Mouse (Mus musculus) kidney, postnatal 36 days (tissue): ENCODE data around the gene Iqschfp.

Experiments
- DNase-seq, 2 experiments: peaks; one replicate each; pipeline ENCODE4 v3.0.0; 2021 to 2022; ENCODE audit warnings: mixed read lengths in 2 of 2

The Iqschfp gene

DNA sequence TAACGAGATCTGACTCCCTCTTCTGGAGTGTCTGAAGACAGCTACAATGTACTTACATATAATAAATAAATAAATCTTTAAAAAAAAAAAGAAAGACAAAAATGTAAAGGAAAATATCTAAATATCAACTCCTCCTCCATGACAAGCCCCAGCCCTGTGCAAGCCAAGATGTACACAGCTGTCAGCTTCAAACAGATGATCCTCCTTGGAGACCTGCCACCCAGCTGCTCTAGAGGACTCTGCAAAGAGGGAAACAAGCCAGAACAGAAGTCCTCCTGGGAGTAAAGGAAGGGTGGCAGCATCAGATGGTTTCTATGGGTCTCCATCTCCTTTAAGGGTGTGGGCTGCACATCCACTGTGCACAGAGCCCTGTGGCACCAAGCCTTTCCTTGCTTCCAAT, 480.9 kb downstream of the Iqschfp start:
- DNase-seq = no peak

DNA sequence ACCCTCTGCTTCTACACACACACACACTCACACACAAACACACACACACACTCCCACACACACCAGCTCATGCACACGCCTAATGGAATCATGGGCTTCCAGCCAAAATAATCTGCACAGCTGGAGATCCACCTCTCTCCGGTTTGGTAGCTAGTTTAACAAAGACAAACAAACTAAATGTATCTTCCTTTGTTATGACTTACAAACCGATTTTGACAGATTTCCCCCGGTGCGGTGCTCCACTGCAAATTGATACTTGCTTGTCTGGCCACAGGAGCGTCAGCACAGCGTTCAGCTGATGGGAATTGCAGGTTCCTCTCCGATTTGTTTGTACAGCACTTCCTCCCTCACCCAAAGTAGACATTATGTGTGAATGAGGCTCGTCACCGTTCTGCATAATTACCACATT, 483.1 kb downstream of the Iqschfp start:
- no peak for DNase-seq

- DNase-seq = no peak
These were observed 485.6 kb downstream of the Iqschfp start for GRCm38 (mm10) chr3:68377452-68378198.

- no peak for DNase-seq
These were observed 486.8 kb downstream of the Iqschfp start for GRCm38 (mm10) chr3:68378799-68379198.

- peak; percentile 32 to 48 for DNase-seq
These were observed 487.2 kb downstream of the Iqschfp start for GRCm38 (mm10) chr3:68379242-68379641.

GRCm38 (mm10) chr3:68383672-68384071, 491.6 kb downstream of the Iqschfp start:
- peak in 1 of 2 experiments; percentile 2 for DNase-seq

DNA sequence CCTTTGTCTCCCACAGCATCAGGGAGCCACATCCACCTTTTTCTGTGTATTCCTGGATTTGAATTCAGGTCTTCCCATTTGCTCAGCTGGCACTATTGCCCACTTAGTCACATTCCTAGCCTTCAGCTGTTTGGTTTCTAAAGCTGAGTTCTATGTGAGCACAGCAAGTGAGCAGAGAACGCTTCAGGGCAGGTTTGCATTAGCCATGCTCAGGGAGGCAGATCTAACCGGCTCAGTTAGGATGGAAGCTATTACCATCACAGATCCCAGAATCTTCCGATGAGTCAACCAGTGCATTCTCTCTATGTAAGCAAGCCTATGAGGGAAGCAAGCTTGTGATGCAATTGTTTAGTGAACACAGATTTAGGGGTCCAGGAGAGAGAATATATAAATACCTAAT, 493.5 kb downstream of the Iqschfp start:
- no peak for DNase-seq

DNA sequence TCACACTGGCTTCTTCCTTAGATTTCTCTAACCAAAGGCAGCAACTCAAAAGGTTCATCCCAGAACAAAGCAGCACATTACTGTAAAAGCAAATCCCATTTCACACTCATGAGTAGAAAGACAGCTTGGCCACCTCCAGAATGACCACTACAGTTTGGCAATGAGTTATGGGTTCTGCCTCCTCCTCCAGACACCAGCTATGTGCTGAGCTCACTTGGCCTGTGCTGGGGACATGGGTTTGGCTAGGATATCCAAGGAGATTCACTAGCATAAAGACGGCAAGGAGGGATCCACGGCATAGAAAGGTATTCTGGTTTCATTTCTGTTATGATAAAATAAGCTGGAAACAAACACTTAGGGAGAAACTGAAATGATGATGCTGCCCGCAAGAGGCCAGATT, 496.0 kb downstream of the Iqschfp start:
- DNase-seq = no peak

- peak; percentile 7 to 18 for DNase-seq
These were observed 501.5 kb downstream of the Iqschfp start for GRCm38 (mm10) chr3:68393578-68393977.

- no peak for DNase-seq
These were observed 506.7 kb downstream of the Iqschfp start for GRCm38 (mm10) chr3:68398691-68399090.

DNA sequence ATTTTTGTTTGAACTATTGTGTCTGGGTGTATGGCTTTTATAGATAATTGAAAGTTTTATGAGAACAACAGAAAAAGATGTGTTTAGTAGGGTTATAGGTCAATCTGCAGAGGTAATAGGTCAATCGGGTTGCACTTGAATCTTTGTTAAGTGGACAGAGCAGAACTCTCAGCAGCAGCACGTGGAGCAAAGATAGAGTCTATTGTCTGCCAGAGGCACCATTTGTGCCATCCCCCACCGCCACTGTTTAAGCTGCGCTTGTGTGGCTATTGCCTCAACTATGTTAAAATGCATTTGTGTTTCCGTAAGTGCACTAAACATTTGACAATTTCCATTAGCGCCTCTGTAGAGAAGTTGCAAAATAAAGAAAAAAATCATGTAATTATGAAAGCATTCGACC, 508.1 kb downstream of the Iqschfp start:
- DNase-seq = no peak

DNA sequence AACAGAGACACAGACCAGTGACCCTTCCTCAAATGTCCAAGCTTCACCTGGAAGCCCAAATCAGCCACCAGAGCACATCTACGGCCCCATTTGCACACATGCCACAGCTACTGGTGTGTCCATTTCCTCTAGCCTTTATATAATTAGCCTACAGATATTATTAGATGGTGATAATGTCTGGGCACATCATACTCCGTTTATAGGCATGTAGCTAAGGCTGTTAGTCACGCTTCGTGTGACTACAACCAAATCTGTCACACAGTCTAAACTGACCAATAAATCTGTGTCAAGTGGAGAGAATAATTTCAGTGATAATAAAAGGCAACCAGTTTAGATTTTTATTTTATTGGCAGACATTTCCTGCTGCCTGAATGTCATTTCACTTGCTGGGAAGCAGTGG, 511.3 kb downstream of the Iqschfp start:
- no peak for DNase-seq

GRCm38 (mm10) chr3:68403783-68404217, 511.8 kb downstream of the Iqschfp start:
- no peak for DNase-seq

- DNase-seq = no peak
These were observed 513.7 kb downstream of the Iqschfp start for GRCm38 (mm10) chr3:68405724-68406123.

- no peak for DNase-seq
These were observed 520.2 kb downstream of the Iqschfp start for GRCm38 (mm10) chr3:68412262-68412661.

DNA sequence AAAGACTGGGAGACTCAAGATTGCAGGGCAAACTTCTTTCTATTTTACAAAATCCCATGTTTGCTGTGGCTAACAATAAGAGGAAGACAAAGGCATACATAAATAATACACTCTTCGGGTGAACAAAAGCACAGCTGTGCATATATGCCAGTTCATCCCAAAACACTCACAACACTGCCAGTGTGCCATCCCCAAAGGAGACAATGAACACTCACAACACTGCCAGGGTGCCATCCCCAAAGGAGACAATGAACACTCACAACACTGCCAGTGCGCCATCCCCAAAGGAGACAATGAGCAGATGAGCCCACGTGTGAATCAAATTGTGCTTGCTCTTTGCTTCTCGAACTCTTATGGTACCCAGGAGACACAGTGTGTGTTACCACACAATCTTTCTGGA, 527.8 kb downstream of the Iqschfp start:
- no peak for DNase-seq

DNA sequence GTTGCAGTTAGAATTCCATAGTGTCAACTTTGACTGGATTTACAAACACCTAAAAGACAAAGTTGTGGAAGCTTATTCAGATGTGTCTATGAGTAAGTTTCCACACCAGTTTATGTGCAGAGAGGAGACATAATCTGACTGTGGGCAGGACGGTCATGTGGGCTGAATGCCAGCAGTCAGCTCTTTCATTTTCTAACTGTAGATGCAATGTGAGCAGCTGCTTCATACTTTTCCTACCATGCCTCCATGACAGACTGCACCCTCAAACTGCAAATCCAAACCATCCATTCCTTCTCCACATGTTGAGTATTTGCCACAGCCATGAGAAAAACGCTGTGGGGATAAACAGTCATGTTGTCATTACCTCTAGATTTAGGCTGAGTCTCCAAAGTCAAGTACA, 528.9 kb downstream of the Iqschfp start:
- no peak for DNase-seq

DNA sequence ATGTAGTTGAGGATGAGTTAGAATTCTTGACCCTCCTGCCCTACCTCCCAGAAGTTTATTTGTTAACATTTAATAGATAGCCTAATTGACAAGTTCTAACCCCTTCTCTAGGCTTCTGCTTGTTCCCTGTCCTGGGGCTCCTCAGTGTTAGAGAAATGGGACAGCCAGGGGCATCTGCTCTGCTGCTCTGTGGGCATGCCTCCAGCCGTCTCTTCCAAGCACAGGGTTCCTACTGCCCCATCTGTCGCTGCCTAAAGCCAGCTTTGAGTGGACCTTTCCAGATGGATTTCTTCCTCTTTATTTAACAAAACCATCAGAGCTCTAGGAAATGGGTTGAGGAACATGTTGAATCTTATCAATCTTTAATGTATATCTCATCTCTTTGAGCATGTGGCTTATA, 529.8 kb downstream of the Iqschfp start:
- DNase-seq = no peak

- no peak for DNase-seq
These were observed 536.0 kb downstream of the Iqschfp start for GRCm38 (mm10) chr3:68428081-68428480.

GRCm38 (mm10) chr3:68434435-68434834, 542.4 kb downstream of the Iqschfp start:
- peak in 1 of 2 experiments; percentile 2 for DNase-seq

GRCm38 (mm10) chr3:68434897-68435296, 542.9 kb downstream of the Iqschfp start:
- no peak for DNase-seq

DNA sequence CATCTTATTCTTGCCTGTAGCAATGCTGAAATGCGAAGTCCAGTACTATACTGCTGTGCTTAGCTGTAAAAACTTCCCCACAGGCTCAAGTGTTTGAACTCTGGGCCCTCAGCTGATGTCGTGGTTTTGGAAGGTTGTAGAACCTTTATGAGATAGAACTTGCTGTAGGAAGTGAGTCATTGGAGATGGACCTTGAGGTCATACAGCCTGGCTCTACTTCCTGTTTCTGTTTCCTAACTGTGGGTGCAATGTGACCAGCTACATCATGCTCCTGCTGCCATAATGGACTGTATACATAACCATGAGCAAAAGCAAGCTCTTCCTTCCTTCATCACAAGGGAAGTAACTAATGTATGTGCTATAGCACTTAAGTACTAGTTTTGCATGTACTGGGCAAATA, 556.4 kb downstream of the Iqschfp start:
- no peak for DNase-seq

DNA sequence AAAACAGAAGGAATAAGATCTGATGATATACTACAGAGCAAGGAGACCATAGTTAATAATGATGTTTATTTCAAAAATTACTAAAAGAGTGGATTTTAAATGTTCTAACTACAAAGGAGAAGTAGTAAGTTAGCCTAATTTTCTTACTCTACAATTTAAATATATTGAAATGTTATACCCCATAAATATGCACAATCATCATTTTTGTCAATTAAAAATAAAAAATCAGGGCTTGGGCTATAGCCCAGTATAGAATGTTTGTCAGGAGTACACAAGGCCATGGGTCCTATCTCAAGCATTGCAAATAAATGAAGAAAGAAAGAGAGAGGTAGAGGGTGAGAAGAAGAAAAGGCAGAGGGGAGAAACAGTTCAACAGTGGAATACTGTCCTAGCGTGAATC, 559.6 kb downstream of the Iqschfp start:
- no peak for DNase-seq

GRCm38 (mm10) chr3:68453266-68453665, 561.2 kb downstream of the Iqschfp start:
- DNase-seq = peak; percentile 3 to 28
